Mouse (Mus musculus) heart, postnatal 0 days (tissue): ENCODE results near the gene Zbtb38.

Experiments
- CTCF ChIP-seq: IDR thresholded peaks from 2 replicates; pipeline ENCODE4 v1.5.1; 2016; ENCODE audit warnings: antibody characterized with exemption, control low read depth, low read depth
- EP300 ChIP-seq: IDR thresholded peaks from 2 replicates; pipeline ENCODE4 v1.6.1; 2016; ENCODE audit warnings: antibody characterized with exemption, low read depth

DNA sequence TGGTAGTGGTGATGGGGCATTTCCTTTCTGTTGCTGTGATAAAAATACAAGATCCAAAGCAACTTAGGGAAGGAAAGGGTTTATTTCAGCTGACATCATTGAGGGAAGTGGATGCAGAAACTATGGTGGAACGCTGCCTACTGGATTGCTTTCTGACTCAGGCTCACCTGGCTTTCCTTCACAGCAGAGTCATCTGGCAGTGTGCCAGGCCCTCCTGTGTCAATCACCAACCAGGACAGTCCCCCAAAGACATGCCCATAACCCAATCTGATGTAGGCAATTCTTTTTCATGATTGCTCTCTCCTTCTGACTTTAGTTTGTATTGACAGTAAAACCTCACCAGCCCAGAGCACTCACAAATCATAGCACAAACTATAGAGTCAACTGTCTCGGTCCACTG is 80.2 kb downstream of the Zbtb38 start:
- no peak for TF ChIP-seq CTCF
- no peak for TF ChIP-seq EP300
